11 mouse cellular contexts compared by ENCODE assay signal in genomic region chr4:108250501-108250900, GRCm38 (mm10). TPM values are rescaled to one million over a fixed set of nuclear protein-coding genes. Genes with fewer than 3 reads are reported as not detected.
"Had no signal": no experiment of that assay in that cellular context is flagged by ENCODE, and none has a peak within 500 bp of the region (broad histone marks: within the 10 kb centered on the region; RNA-seq: fewer than 3 reads in every experiment).

No protein-coding gene starts in this region.

- DNase-seq: kidney, adult 2 months; kidney, postnatal 25 days; layer of hippocampus, adult 9-11 months; lung, adult 18-20 months; midbrain, embryonic 14.5 days; thymus, postnatal 25 days had no signal

RNA-seq across cellular contexts. Expression of gene Zyg11a, which starts 32.7 kb away (rescaled TPM):
- total RNA-seq: layer of hippocampus, adult 2 months; layer of hippocampus, postnatal 25 days; left cerebral cortex, adult 18-20 months; left cerebral cortex, postnatal 36 days; midbrain, postnatal 0 days had no signal
